Mouse (Mus musculus) bone marrow macrophage, adult 2 months (primary cell): ENCODE measurements at regions not wholly inside any gene's neighbourhood (a gene's known extent, or its start where the extent isn't known, plus 50 kb on each side); places are given as distances from the start of the nearest gene placed in this dataset.
"Not testable (repeated sequence)": the region's sequence is repeated elsewhere in the genome, so short reads cannot be mapped to it uniquely, and the experiment has no call there.

Source experiments
- H3K27ac ChIP-seq: 2 replicates; pipeline ENCODE4 v1.5.1; 2012; ENCODE audit warnings: low read depth, low read length; ENCODE audit not compliant: insufficient read depth
- H3K4me1 ChIP-seq: 2 replicates; pipeline ENCODE4 v1.6.1; 2012; ENCODE audit warnings: low read length; ENCODE audit not compliant: control insufficient read depth, insufficient read depth
- H3K4me3 ChIP-seq: 2 replicates; pipeline ENCODE4 v1.5.1; 2012; ENCODE audit warnings: mild to moderate bottlenecking, low read length, moderate library complexity; ENCODE audit not compliant: insufficient read depth

GRCm38 (mm10) chr14:52941747-52942146 lies 446.2 kb upstream of the Olfr1507 start:
- not testable (repeated sequence) for H3K4me3 ChIP-seq, H3K27ac ChIP-seq, H3K4me1 ChIP-seq

GRCm38 (mm10) chr14:52920138-52920537 lies 424.6 kb upstream of the Olfr1507 start:
- not testable (repeated sequence) for H3K4me1 ChIP-seq, H3K27ac ChIP-seq, H3K4me3 ChIP-seq

- H3K4me1 ChIP-seq, H3K4me3 ChIP-seq, H3K27ac ChIP-seq: not testable (repeated sequence)
These were observed 418.3 kb upstream of the Olfr1507 start for GRCm38 (mm10) chr14:52913814-52914213.

GRCm38 (mm10) chr14:52899629-52900028 lies 404.1 kb upstream of the Olfr1507 start:
- not testable (repeated sequence) for H3K4me3 ChIP-seq, H3K4me1 ChIP-seq, H3K27ac ChIP-seq

GRCm38 (mm10) chr14:52898310-52898709 lies 402.8 kb upstream of the Olfr1507 start:
- H3K4me1 ChIP-seq, H3K4me3 ChIP-seq, H3K27ac ChIP-seq: not testable (repeated sequence)

- H3K27ac ChIP-seq, H3K4me3 ChIP-seq, H3K4me1 ChIP-seq: not testable (repeated sequence)
These were observed 384.4 kb upstream of the Olfr1507 start for GRCm38 (mm10) chr14:52879978-52880377.

GRCm38 (mm10) chr14:52863841-52864240 lies 368.3 kb upstream of the Olfr1507 start:
- not testable (repeated sequence) for H3K4me1 ChIP-seq, H3K4me3 ChIP-seq

GRCm38 (mm10) chr14:52863107-52863506 lies 367.6 kb upstream of the Olfr1507 start:
- not testable (repeated sequence) for H3K4me1 ChIP-seq, H3K27ac ChIP-seq, H3K4me3 ChIP-seq

More at GRCm38 (mm10) chr14:52863841-52864240, 368.3 kb upstream of the Olfr1507 start:
- not testable (repeated sequence) for H3K27ac ChIP-seq

GRCm38 (mm10) chr14:52862491-52862890 lies 366.9 kb upstream of the Olfr1507 start:
- H3K4me3 ChIP-seq, H3K27ac ChIP-seq, H3K4me1 ChIP-seq: not testable (repeated sequence)

GRCm38 (mm10) chr14:52855339-52855738 lies 359.8 kb upstream of the Olfr1507 start:
- H3K27ac ChIP-seq, H3K4me3 ChIP-seq, H3K4me1 ChIP-seq: not testable (repeated sequence)

GRCm38 (mm10) chr14:52853598-52853997 lies 358.0 kb upstream of the Olfr1507 start:
- H3K27ac ChIP-seq, H3K4me1 ChIP-seq, H3K4me3 ChIP-seq: not testable (repeated sequence)

- H3K27ac ChIP-seq, H3K4me3 ChIP-seq, H3K4me1 ChIP-seq: not testable (repeated sequence)
These were observed 352.4 kb upstream of the Olfr1507 start for GRCm38 (mm10) chr14:52847970-52848369.

- H3K27ac ChIP-seq, H3K4me1 ChIP-seq, H3K4me3 ChIP-seq: not testable (repeated sequence)
These were observed 328.5 kb upstream of the Olfr1507 start for GRCm38 (mm10) chr14:52824005-52824404.

- H3K4me1 ChIP-seq, H3K4me3 ChIP-seq, H3K27ac ChIP-seq: not testable (repeated sequence)
These were observed 326.1 kb upstream of the Olfr1507 start for GRCm38 (mm10) chr14:52821617-52822016.

GRCm38 (mm10) chr14:52811128-52811415 lies 315.5 kb upstream of the Olfr1507 start:
- H3K27ac ChIP-seq, H3K4me3 ChIP-seq, H3K4me1 ChIP-seq: not testable (repeated sequence)

GRCm38 (mm10) chr14:52810275-52811127 lies 315.0 kb upstream of the Olfr1507 start:
- not testable (repeated sequence) for H3K27ac ChIP-seq, H3K4me1 ChIP-seq, H3K4me3 ChIP-seq

- not testable (repeated sequence) for H3K4me3 ChIP-seq, H3K4me1 ChIP-seq, H3K27ac ChIP-seq
These were observed 306.2 kb upstream of the Olfr1507 start for GRCm38 (mm10) chr14:52801705-52802104.
